Mouse (Mus musculus) c-Kit-positive CD71-positive TER-119-positive erythroid progenitor cells, embryonic 14.5 days (primary cell): ENCODE results near the gene Hk1.
"Not testable (repeated sequence)": the region's sequence is repeated elsewhere in the genome, so short reads cannot be mapped to it uniquely, and the experiment has no call there.

Experiments used
- DNase-seq: peaks from one replicate; pipeline ENCODE4 v3.0.0-alpha.2; 2013; ENCODE audit warnings: low spot score

The Hk1 gene

DNA sequence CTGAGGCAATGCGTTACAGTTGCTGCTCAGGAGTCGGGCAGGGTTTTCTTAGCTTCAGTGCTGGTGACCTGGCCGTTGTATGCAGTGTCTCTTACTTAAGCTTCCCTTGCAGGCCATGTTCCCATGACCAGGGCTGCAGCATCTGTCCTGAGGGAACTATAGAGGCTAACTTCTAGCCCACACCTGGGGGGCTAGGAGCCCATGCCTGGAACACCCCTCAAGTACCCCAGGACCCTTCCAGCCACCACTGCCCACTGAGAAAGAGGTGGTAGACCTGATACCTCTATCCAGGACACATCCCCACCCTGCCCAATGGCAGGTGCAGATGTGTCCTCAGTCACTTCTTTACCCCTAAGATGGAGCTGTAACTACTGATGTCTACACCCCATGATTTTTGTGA, 38.7 kb downstream of the Hk1 start:
- DNase-seq = no peak

DNA sequence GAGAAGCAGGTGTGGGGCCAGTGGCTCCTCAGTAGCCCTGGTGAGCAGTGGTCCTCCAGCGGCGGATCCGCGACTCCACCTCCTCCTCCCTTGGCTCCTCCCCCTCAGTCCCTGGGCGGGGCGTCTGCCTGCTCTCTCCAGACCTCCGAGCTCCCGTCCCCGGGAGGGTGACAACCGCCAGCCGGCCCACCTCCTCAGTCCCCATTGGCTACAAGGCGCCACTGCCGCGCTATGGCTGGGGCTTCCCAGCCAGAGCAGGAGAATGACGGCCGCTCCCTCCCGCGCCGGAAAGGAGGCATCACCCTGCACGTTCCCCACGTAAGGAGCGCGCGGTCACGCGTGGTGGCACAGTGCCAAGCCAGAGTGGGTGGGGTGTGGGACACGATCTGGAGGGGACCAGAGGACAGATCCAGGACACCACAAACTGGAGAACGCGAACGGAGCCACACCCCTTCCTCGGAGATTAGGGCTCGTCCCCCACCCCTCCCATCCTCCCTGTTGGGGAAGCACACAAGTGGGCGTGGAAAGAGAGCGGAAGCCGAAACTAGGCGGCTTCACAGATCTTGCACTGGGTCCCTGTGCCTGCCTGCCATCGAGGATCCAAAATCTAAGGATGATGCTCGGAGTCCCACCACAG, 39.5 kb downstream of the Hk1 start:
- DNase-seq = peak; percentile 96

DNA sequence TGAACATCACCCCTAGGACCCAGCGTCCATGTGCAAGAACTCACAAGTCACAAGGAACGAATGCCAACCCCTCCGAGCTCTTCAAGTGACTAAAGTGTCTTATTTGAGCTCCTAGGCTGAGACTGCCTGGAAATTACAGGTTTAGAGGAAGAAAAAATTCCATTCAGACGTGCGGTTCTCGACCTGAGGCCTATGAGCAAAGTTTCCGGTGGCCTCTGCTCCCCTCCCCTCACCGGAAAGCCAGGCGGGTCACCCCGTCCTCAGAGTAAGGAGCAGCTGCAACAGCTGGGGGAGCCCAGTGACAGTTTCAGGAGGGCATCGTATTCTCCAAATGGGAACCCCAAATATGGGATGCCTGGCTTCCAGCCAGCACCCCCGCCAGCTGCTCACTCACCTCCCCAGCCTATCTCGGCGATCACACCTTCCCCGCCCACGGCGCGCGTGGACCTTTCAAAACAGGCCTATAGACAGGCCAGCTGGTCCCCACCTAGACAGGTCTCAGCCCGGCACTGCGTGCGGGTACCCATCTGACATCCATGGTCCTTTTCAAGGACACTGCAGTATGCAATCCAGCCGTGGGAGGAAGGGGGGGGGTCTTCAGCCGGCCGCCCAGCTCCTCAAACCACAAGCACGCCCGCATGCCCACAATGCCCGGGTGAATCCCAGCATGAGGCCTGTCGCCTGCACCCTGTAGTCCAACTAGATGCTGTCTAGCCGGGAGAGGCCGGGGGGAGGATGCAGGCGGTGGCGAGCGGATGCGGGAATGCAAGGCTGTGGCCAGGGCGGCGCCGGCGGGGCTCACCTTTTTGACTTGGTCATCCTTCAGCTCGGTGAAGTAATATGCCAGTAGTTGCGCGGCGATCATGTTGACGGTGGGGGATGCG, 40.3 kb downstream of the Hk1 start:
- no peak for DNase-seq

DNA sequence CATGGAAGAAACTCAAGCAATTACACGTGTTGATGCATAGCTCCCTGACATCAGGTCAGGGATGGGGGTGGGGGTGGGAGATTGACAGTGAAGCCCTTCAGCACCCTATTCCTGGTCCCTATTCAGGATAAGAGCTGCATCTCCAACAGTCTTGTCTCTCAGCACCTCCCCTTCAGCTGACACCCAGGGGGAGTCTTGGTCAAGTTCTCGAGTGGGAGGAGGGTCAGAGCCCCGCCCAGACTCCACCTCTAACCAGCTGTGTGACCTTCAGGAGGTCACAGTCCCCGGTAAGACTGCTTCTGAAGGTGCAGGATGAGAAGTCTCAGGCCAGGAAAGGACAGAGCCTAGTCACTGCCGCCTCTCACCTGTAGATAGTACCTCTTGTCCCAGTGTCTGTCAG, 41.1 kb downstream of the Hk1 start:
- DNase-seq = no peak

DNA sequence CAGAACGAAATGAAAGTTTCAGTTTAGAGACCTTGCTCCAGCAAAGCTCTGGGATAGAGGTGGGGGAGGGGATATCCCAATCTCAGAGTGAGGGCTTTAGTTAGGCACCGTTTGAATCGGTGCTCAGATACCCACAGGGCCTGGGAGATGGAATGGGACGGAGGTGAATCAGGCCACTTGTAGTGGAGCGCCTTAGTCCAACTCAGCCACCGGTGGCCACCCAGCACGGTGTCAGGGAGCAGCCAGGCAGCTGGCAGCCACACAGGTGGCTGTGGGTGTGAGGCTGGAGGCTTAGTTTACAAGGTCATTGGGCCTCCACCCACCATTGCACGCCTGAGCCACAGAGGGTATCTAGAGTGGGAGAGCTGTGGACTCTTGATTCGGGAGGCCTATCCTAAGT, 41.5 kb downstream of the Hk1 start:
- DNase-seq = no peak

DNA sequence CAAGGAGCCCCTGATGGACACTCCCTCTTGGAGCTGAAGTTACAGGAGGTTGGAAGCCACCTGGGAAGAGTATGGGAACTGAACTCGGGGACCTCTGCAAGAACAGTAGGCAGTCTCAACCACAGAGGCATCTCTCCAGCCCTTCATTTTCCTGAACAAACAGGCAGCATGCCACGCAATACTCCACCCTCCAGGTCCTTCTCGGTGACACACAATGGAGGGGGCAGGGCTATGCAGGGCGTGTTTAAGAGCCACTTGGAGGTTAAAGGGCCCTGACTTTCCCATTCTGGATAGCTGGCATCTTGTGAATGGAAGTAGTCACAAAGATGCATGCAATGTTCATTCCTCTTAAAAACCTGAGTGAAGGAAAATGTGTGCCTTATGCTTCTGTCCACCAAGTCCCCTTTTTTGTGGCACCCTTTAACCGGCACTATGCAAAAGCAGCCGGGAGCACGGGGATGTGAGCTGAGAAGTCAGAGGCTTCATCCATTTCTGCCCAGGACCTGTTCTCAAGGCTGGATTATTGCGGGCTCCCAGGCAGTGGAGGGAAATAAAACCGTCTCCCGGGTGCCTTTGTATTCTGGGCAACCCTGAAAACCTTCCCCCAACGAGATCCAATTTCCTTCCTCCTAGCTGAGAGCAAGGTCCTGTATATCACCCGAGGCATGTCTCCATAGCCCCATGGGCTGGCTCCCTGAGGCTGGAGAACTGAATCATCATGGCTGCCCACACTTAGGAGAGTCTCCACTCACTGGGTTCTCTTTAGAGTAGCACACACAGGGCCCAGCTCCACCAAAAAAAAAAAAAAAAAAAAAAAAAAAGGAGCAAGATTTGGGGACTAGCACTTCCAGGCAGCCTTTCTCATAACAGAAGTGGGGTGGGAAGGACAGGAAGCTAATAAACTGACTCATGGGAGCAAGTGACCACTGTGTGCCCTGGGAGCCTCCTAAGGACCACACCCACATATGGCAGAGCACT, 42.8 kb downstream of the Hk1 start:
- no peak for DNase-seq

DNA sequence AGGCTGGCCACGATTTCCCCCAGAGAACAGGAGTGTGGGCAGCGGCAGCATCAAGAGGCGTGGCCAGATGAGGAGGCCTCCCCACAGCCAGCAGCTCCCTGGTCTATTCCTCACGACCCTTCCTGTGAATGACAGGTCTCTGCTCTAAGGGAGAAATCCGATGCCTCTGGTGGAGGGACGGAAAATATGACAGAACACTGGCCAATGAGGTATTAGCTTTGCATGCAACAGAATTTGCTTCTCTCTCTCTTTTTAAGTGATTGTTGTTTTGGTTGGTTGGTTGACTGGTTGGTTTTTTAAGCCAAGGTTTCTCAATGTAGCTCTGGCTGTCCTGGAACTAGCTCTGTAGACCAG, 44.3 kb downstream of the Hk1 start:
- no peak for DNase-seq

DNA sequence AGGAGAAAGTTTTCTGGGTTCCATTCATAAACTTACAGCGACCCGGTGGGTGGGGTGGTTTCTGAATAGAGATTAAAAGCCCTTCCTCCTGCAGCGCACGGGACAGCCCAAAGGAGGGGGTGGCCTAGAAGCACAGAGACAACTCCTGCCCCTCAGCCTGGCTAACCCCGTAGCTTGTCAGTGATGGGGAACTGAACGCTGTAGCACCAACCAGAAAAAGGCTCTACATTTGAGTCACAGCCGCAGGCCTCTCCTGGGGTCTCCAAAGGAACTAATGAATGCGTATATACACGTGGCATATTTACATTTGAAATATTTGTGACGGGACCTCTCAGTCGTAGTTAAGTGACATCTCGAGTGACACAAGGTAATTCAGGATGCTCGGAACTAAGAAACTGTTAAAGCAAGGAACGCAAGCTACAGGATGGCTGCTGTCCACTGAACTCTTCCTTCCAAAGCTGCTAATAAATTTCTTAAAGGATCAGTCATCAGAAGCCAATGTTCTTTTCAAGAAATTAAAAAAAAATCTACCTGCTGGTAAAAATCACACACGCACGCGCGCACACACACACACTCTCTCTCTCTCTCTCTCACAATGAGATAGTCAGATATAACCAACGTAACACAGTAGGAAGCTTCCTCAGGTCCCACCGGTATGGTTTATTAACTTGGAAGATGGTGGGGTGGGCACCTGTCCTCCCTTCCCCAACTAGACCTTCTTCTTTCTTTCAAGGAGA, 44.9 kb downstream of the Hk1 start:
- DNase-seq = peak; percentile 53

DNA sequence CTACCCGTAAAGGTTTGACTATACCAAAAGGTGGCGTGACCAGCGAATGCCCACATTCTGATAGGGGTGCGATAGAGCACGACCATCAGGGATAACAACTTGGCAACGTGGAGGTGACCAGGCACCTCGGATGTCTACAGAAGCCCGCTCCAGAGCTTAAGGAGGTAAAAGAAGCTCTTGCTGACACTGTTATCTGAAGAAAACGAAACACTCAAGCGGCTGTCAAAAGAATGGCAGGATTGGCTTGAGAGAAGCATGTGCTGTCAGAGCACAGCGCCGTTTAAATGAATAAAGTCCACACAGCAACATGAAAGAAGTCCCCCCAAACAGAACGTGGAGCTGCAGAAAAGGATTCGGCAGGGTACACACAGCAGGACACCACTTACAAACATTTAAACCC, 46.4 kb downstream of the Hk1 start:
- DNase-seq = no peak

DNA sequence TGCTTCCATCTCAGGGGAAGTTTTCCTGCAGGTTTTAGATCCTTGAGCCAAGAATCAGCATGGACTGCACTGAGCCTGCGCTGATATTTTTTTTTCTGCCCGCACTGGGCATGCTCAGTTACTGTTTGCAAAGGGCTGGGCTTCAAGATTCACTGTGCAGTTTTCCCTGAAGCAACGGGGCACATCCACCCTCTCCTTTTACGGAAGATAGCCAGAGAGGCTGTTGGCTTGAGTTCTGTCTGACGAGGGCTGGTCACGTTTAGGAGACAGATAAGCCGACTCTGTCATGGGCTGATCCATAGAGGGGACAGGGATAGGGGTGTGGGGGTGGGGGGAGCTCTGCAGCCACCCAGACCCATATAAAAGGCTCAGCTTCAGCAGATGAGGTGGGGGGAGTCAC, 47.2 kb downstream of the Hk1 start:
- DNase-seq = peak; percentile 88

DNA sequence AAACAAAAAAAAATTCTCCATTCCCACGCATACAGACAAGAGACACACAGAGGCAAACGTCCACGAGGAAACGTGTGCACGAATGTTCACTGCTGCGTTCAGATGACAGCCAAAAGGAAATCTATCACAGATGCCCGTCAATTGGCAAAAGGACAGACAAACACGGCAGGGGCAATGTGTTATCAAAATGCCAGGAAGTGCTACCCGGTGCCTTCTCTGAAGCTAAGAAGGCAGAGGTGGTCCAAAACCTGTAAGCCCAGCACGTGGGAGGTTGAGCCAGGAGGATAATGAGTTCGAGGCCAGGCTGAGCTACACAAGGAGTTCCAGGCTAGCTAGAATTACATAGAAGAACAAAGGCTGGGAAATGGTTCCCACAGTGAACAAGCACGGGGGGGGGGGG, 47.9 kb downstream of the Hk1 start:
- no peak for DNase-seq

DNA sequence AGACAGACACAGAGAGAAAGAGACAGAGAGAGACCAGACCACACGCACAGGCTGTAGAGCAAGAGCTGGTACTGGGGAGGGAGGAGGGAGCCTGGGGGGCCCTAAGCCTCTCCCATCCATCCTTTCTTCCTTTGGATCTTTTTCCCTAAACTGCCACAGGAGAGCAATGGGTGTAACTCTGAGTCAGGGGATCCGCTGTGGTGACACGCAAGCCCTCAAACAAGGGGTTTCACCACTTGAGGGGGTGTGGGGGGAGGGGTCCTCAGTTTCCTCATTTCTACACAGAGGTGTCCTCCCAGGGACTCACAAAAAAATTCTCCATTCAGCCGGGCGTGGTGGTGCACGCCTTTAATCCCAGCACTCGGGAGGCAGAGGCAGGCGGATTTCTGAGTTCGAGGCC, 48.4 kb downstream of the Hk1 start:
- no peak for DNase-seq

DNA sequence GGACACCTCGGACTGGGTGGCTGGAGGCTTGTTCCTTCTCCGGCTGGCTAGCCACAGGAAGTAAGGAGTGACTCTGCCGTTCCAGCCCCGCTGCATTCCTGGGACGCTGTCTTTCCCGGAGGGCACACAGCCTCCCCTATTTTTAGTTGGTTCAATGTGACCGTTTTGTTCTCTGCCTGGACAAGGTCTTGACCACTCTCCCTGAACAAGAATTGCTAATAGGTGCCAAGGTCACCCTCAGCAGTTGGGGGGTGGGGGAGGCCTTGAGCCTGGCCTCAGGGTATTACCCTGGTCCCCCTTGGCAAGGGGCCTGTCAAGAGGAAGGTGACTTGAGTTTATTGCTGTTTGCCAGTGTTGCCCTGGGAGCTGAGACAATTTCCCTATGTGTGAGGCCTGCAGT, 49.9 kb downstream of the Hk1 start:
- no peak for DNase-seq

DNA sequence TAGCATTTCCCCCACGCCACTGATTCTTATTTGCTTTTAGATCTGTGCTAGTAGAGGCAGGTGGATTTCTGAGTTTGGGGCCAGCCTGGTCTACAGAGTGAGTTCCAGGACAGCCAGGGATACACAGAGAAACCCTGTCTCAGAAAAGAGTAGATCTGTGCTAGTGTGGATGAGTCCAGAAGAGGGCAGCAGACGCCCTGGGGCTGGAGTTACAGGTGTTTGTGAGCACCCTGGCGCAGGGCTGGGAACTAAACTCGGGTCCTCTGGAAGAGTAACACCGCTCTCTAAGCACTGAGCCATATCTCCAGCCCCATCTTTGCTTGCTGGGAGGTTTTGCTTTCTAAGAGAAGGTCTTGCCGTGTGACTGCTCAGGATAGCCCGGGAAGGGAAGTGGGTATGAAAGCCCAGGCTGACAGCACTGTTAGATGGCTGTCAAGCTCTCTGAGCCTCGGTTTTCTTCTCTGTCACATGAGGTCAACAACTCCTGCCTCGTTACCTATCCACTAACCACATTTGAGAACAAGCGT, 50.8 kb downstream of the Hk1 start:
- no peak for DNase-seq

DNA sequence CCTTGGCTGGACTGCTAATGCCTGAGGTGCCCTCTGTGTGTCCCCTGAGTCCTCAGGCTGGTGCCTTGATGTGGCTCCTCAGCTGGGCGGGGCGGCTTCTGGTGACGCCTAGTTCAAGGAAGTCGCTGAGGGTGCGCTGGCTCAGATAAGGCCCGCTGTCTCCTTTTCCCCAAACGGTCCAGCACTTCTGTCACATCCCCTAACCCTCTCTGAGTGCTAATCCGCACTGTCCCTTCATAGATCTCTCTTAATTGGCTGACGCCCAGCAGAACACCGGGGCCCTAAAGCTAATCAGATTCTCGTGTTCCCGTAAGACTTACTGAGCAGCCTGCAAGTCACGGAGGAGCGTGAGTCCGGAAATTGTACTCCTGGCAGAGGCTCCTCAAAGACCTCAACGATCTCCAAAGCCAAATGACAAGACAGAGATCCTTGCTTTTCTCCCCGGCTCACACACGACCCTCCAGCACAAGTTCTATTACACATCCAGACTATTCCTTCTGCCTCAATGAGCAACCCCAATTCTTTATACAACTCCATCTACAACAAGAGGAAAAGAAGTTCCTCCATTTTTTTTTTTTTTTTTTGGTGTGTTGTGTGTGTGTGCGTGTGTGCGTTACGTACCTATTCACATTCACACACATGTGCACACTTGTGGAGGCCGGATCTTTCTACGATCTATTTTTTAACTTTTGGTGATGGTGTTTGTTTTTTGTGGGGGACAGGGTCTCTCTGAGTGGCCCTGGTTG, 52.0 kb downstream of the Hk1 start:
- DNase-seq = peak; percentile 94

DNA sequence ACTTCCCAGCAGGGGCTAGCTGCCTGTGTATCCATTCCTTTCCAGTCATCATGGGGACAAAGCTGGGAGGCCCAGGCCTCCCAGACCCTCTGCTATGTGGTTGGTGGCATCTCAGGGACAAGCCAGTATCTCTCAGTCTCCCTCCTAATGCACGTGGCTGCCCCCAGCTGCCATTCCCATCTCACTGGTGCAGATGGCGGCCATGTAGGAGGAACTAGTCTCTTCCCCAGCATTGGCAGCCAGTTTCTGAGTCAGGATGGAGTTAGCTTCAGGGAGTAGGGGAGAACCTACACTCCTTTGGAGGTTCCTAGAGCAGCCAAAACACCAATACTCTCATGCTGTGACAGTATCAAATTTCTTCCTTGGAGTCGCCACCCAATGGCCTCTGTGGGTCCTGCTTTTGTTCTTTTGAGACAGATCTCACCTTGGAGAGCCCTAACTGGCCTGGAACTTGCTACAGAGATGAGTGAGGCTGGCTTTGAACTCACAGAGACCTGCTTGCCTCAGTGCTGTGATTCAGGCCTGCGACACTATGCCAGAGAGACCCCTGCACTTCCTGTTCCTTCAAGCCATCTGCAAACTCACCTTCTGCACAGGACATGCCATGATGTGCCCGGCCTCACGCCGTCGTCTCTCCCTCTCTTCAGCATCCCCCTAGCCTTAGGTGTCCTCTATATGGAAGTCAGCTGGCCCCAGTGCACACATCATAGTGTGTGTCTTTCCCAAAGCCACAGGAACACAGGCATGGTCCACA, 52.7 kb downstream of the Hk1 start:
- DNase-seq = peak; percentile 53

DNA sequence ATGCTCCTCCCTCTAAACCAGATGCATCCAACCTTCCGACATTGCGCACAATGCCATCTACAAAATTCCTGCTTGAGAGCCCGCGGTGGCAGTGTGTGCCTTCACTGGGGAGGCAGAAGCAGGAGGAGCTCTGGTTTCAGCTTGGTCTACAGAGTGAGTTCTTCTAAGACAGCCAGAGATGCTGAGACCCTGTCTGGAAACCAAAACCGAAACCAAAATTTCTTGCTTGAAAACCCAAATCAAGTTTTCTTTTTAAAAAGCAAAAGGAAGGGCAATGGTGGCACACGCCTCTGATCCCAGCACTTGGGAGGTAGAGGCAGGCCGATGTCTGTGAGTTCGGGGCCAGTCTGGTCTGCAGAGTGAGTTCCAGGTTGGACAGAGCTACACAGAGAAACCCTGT, 53.7 kb downstream of the Hk1 start:
- no peak for DNase-seq

DNA sequence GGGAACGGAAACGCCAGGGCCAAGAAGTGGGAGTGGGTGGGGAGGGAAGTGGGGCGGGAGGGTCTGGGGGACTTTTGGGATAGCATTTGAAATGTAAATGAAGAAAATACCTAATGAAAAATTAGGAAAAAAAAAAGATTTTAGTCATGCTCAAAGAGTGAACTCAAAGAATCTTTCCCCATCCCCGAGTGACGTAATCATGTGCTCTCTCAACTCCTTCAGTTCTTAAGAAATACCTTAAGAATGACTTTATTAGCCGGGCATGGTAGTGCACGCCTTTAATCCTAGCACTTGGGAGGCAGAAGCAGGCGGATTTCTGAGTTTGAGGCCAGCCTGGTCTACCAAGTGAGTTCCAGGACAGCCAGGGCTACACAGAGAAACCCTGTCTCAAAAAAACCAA, 56.9 kb downstream of the Hk1 start:
- DNase-seq = not testable (repeated sequence)

DNA sequence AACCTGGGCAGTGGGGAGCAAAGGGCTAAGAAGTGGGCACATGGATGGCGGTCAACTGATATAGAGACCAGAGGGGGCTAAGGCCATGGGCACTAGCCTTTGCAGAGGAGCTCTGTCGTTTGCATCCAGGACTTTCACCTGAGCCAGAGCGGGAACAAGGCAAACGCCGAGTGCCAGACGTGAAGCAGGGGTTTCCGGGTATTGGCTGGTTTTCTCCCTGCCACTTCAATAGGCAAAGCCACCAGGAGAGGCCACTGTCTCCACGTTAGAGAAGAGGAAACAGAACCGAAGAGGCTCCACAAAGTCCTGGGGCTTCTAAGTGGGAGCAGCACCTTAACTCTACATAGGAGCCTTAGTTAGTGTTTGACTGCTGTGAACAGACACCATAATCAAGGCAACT, 58.3 kb downstream of the Hk1 start:
- DNase-seq = no peak

DNA sequence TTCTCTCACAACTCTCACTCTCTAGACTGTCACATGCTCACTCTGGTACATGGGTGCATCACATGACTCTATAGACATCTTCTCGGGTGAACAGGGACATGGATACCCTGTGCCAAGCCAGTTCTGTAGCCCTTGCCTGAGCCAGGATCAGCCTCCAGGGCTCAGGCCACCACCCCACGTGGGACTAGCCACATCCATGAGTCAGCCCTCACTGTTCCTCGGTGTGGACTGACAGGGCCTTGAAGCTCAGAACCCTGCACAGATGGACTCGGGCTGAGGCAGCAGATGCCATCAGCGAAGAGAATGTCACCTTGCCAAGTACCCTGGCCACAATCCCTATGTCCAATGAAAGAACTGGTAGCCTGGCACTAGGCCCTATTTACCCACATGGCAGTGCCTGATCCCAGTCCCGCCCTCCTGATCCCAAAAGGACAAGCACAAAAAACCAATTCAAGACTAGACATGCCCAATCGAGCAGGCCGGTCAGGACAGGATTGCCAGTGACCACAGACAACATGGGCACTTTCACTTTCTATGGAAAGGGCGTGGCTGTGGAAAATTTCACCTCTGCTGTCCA, 59.2 kb downstream of the Hk1 start:
- no peak for DNase-seq
